Mouse (Mus musculus): ENCODE data around the gene Ninj2. TPM values are rescaled to one million over a fixed set of nuclear protein-coding genes. Genes with fewer than 3 reads are reported as not detected.
A peak's percentile ranks its signal among the peaks of the same experiment; 100 is the strongest.
"Not testable (repeated sequence)": the region's sequence is repeated elsewhere in the genome, so short reads cannot be mapped to it uniquely, and the experiment has no call there.

Ninj2 gene
- polyA plus RNA-seq, 1 experiment from 2014 or later, result 0.44 TPM

GRCm38 (mm10) chr6:120081516-120081915, 11.6 kb upstream of the Ninj2 start:
- TF ChIP-seq CTCF (IDR thresholded peaks at IDR 0.05) (no peak), EP300 (IDR thresholded peaks at IDR 0.05) (no peak)
- Histone ChIP-seq H3K36me3 (ENCODE audit: insufficient read depth, low read length) (no peaks in the 10 kb centered on the region), H3K4me3 (ENCODE audit: low read depth, low read length) (no peak overlapping the region), H3K9ac (replicated peaks; ENCODE audit: low read depth) (no peak overlapping the region), H3K4me2 (replicated peaks; ENCODE audit: low read depth, low read length) (no peak overlapping the region), H3K9me3 (ENCODE audit: low read length) (no peaks in the 10 kb centered on the region), H3K4me1 (ENCODE audit: insufficient read depth, low read depth, low read length) (no peaks in the 10 kb centered on the region), H3K27me3 (replicated peaks; ENCODE audit: insufficient read depth, low read length) (no peaks in the 10 kb centered on the region), H3K27ac (ENCODE audit: low read length) (no peak overlapping the region)
- WGBS, result 73% methylated on average over 4 of the region's 4 CpGs
- ATAC-seq (no peak), DNase-seq (ENCODE audit: low spot score) (no peak)

DNA sequence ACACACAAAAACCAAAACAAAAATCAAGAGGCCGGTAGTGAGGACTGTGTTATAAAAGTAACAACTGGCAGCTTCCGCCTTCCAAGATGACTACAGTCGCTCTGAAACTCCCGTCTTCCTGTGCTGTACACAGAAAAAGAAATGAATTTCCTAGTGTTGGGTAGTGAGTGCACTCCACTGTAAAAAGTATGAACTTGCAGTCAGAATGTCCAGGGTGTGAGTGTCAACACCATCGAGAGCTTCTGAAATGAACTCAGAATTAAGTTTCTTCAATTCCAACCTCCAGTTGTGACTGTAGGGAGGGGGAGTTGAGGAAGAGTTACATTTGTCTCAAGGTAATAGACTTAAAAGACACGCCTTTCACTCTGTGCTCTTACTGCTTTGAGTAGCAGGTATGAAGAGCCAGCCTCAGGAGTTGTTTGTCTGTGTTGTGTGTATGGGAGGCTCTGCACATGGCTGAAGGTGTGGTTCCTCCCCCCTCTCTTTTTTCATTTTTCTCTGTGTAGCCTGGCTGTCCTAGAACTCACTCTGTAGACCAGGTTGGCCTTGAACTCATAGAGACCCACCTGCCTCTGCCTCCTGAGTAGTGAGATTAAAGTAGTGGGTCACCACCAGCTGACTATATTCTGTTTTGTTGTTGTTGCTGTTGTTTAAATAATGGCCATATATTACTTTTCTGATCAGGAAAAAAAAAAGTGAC, 10.7 kb upstream of the Ninj2 start:
- no peak for ATAC-seq
- TF ChIP-seq EP300 (IDR thresholded peaks at IDR 0.05) (no peak), CTCF (IDR thresholded peaks at IDR 0.05) (no peak)

GRCm38 (mm10) chr6:120082951-120083411, 10.2 kb upstream of the Ninj2 start:
- DNase-seq (ENCODE audit: low spot score), result peak; percentile 12
- Histone ChIP-seq H3K4me2 (replicated peaks; ENCODE audit: low read depth, low read length) (no peak overlapping the region), H3K27me3 (replicated peaks; ENCODE audit: insufficient read depth, low read length) (no peaks in the 10 kb centered on the region), H3K9me3 (ENCODE audit: low read length) (no peaks in the 10 kb centered on the region), H3K36me3 (ENCODE audit: insufficient read depth, low read length) (no peaks in the 10 kb centered on the region), H3K9ac (replicated peaks; ENCODE audit: low read depth) (no peak overlapping the region), H3K4me1 (ENCODE audit: insufficient read depth, low read depth, low read length) (no peaks in the 10 kb centered on the region), H3K4me3 (ENCODE audit: low read depth, low read length) (no peak overlapping the region), H3K27ac (ENCODE audit: low read length) (no peak overlapping the region)
- WGBS, result 76% methylated on average over 8 of the region's 8 CpGs
- ATAC-seq, result no peak
- TF ChIP-seq CTCF (IDR thresholded peaks at IDR 0.05), result no peak
- no peak for TF ChIP-seq EP300 (IDR thresholded peaks at IDR 0.05)

More for the DNA sequence above, 10.7 kb upstream of the Ninj2 start:
- H3K36me3 ChIP-seq (ENCODE audit: insufficient read depth, low read length), result no peaks in the 10 kb centered on the region
- H3K27ac ChIP-seq (ENCODE audit: low read length), result no peak overlapping the region
- no peaks in the 10 kb centered on the region for H3K27me3 ChIP-seq (replicated peaks; ENCODE audit: insufficient read depth, low read length)
- 78% methylated on average over 6 of the region's 6 CpGs for WGBS
- no peak for DNase-seq (ENCODE audit: low spot score)
- no peak overlapping the region for H3K4me3 ChIP-seq (ENCODE audit: low read depth, low read length)
- no peaks in the 10 kb centered on the region for H3K9me3 ChIP-seq (ENCODE audit: low read length)
- no peak overlapping the region for H3K4me2 ChIP-seq (replicated peaks; ENCODE audit: low read depth, low read length)
- no peak overlapping the region for H3K9ac ChIP-seq (replicated peaks; ENCODE audit: low read depth)
- no peaks in the 10 kb centered on the region for H3K4me1 ChIP-seq (ENCODE audit: insufficient read depth, low read depth, low read length)

DNA sequence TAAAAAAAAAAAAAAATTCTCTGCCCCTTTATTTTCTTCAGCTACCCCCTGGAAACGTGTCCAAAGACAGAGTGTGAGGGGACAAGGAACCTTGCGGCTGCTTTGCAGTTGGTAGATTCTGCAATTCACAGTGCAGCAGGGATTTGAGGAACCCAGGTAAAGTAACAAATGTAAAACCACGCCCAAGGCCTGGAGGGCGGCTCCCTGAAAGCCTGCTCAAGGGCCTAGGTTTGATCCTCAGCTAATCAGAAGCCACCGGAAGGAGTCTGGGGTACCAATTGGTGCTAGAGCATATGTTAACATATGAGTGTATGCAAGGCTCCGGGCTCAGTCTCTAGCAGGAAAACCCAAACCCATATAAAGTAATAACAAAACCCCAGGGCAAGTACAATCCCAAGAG, 9.7 kb upstream of the Ninj2 start:
- Histone ChIP-seq H3K4me1 (ENCODE audit: insufficient read depth, low read depth, low read length) (no peaks in the 10 kb centered on the region), H3K36me3 (ENCODE audit: insufficient read depth, low read length) (no peaks in the 10 kb centered on the region), H3K27me3 (replicated peaks; ENCODE audit: insufficient read depth, low read length) (no peaks in the 10 kb centered on the region), H3K4me3 (ENCODE audit: low read depth, low read length) (no peak overlapping the region), H3K27ac (ENCODE audit: low read length) (no peak overlapping the region), H3K9ac (replicated peaks; ENCODE audit: low read depth) (no peak overlapping the region), H3K9me3 (ENCODE audit: low read length) (no peaks in the 10 kb centered on the region), H3K4me2 (replicated peaks; ENCODE audit: low read depth, low read length) (no peak overlapping the region)
- WGBS, result 61% methylated on average over 6 of the region's 6 CpGs
- ATAC-seq (no peak), DNase-seq (ENCODE audit: low spot score) (no peak)
- TF ChIP-seq EP300 (IDR thresholded peaks at IDR 0.05), result no peak
- TF ChIP-seq CTCF (IDR thresholded peaks at IDR 0.05), result no peak

GRCm38 (mm10) chr6:120084983-120085382, 8.2 kb upstream of the Ninj2 start:
- no peak for DNase-seq (ENCODE audit: low spot score)
- Histone ChIP-seq H3K27ac (ENCODE audit: low read length) (no peak overlapping the region), H3K4me3 (ENCODE audit: low read depth, low read length) (no peak overlapping the region), H3K4me2 (replicated peaks; ENCODE audit: low read depth, low read length) (no peak overlapping the region), H3K27me3 (replicated peaks; ENCODE audit: insufficient read depth, low read length) (no peaks in the 10 kb centered on the region), H3K4me1 (ENCODE audit: insufficient read depth, low read depth, low read length) (no peaks in the 10 kb centered on the region), H3K9ac (replicated peaks; ENCODE audit: low read depth) (no peak overlapping the region), H3K36me3 (ENCODE audit: insufficient read depth, low read length) (no peaks in the 10 kb centered on the region), H3K9me3 (ENCODE audit: low read length) (no peaks in the 10 kb centered on the region)
- WGBS, result 81% methylated on average over 2 of the region's 2 CpGs
- TF ChIP-seq EP300 (IDR thresholded peaks at IDR 0.05) (no peak), CTCF (IDR thresholded peaks at IDR 0.05) (no peak)
- no peak for ATAC-seq

DNA sequence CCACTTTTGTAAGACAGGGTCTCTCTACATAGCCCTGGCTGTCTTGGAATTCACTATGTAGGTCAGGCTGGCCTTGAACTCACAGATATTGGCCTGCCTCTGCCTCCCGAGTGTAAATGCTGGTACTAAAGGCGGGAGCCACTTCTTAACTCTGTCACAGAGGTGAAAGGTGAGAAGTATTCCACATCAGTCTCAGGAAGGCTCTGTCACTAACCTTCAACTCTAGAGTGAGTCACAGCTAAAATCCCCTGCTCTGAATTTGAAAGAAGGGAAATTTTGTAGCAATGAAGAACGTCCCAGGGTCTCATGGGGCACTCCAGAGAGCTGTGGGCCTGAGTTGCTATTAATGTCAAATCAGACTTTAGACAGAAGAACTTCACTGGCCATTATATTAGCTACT, 7.3 kb upstream of the Ninj2 start:
- Histone ChIP-seq H3K9ac (replicated peaks; ENCODE audit: low read depth) (no peak overlapping the region), H3K4me1 (ENCODE audit: insufficient read depth, low read depth, low read length) (no peaks in the 10 kb centered on the region), H3K4me2 (replicated peaks; ENCODE audit: low read depth, low read length) (no peak overlapping the region), H3K9me3 (ENCODE audit: low read length) (no peaks in the 10 kb centered on the region), H3K4me3 (ENCODE audit: low read depth, low read length) (no peak overlapping the region), H3K36me3 (ENCODE audit: insufficient read depth, low read length) (no peaks in the 10 kb centered on the region), H3K27me3 (replicated peaks; ENCODE audit: insufficient read depth, low read length) (no peaks in the 10 kb centered on the region), H3K27ac (ENCODE audit: low read length) (no peak overlapping the region)
- 73% methylated on average over 3 of the region's 3 CpGs for WGBS
- TF ChIP-seq EP300 (IDR thresholded peaks at IDR 0.05) (no peak), CTCF (IDR thresholded peaks at IDR 0.05) (no peak)
- ATAC-seq, result no peak
- DNase-seq (ENCODE audit: low spot score), result no peak

DNA sequence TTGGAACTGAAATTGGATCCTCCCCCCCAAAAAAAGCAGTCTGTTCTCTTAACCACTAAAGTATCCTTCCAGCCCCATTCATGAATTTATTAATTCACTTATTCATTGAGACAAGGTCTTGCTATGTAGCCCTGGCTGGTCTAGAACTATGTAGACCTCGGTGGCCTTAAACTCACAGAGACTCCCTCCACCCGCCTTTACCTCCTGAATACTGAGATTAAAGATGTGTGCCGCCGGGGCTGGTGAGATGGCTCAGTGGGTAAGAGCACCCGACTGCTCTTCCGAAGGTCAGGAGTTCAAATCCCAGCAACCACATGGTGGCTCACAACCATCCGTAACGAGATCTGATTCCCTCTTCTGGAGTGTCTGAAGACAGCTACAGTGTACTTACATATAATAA, 6.1 kb upstream of the Ninj2 start:
- not testable (repeated sequence) for DNase-seq (ENCODE audit: low spot score); ATAC-seq; H3K27me3 ChIP-seq (replicated peaks; ENCODE audit: insufficient read depth, low read length); H3K36me3 ChIP-seq (ENCODE audit: insufficient read depth, low read length); H3K9ac ChIP-seq (replicated peaks; ENCODE audit: low read depth); H3K27ac ChIP-seq (ENCODE audit: low read length); H3K4me2 ChIP-seq (replicated peaks; ENCODE audit: low read depth, low read length); H3K4me1 ChIP-seq (ENCODE audit: insufficient read depth, low read depth, low read length); H3K4me3 ChIP-seq (ENCODE audit: low read depth, low read length); H3K9me3 ChIP-seq (ENCODE audit: low read length)
- WGBS, result 90% methylated on average over 6 of the region's 8 CpGs
